Mouse (Mus musculus): ENCODE results near the gene Zfp507.

Zfp507 gene

DNA sequence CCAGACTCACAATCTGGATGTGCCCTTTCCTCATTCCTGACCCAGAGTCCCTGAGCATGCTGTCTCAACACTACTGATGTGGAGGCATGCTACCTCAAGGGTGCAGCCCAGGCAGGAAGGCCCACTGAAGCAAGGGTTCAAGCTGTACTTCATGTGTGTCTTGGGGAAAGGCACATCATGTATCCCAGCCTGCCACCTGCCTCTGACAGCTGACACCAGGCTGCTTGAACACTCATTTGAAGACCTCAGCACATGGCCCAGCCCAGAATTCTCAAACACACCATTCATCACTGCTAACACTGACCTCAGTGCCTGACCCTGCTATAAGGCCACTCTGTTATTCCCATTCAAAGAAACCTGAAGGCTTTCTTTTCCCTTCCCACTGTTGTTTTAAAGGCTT lies 20.6 kb downstream of the Zfp507 start:
- DNase-seq (ENCODE audit: low read depth, low spot score): no peak

DNA sequence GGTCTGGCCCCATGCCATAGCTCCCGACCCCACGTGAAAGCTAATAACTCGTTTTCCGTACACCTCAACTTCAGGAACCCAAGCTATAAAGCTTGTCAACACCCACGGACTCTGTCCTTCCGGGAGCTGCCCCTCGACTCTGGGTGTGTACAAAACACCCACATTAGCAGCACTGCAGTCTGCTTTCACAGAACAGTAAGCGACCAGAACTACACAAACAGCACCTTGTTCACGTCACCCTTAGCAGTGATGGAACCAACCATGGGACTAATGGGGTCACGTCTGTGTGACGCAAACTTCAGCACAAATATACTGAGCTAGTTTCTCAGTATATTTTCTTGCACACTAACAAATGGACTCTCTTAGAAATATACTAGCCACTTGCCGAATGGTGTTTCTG lies 28.7 kb downstream of the Zfp507 start:
- DNase-seq (ENCODE audit: low read depth, low spot score): no peak

DNA sequence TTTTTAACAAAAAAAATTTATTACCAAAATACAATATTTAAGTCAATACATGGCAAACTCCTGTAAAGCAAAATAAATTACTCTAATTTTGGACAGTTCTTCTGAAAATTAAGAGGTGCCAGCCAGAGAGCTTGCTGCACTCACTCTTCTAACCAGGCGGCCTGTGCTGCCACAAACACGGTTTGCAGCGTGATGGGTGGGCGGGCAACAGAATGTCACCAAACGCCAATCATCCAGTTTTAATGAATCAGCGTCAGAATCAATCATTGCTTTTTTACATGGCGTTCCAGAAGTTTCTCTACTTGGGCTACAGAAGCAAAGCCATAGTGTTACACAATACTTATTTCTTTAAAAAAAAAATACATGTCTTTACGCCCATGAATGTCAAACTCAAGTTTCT lies 30.5 kb downstream of the Zfp507 start:
- no peak for DNase-seq (ENCODE audit: low read depth, low spot score)

DNA sequence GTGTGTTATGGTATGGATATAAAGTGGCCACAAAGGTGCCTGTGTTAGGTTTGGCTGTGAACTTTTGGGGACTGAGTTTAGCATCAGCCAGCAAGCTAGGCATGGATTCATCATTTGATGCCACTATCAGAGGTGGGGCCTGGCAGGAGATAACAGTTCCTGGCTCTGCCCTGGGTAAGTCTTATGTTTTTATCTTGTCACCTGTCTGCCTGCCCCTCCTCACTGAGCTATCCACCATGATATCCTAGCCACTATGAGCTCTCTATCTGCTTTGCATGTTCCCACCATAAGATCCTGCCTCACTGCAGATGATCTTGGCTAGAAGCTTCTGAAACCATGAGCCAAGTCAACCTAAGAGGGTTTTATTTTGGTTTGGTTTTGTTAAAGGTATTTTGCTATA lies 31.7 kb downstream of the Zfp507 start:
- no peak for DNase-seq (ENCODE audit: low read depth, low spot score)

DNA sequence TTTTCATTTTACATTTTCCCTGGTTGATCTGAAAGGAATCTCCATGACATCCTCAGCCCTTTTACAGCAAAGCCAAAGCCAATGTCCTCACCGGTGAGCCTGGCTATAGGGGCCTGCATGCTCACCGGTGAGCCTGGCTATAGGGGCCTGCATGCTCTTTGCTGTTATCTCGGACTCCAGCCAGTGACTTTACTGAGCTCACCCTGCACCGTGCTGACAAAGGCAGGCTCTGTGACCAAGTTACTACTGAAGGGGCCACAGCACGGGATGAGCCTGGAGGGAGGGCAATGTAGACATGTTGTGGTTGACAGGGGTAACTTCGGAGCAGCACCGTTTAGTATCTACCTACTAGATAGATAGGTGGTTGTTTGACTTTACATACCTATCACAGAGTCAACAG lies 32.7 kb downstream of the Zfp507 start:
- DNase-seq (ENCODE audit: low read depth, low spot score): no peak

DNA sequence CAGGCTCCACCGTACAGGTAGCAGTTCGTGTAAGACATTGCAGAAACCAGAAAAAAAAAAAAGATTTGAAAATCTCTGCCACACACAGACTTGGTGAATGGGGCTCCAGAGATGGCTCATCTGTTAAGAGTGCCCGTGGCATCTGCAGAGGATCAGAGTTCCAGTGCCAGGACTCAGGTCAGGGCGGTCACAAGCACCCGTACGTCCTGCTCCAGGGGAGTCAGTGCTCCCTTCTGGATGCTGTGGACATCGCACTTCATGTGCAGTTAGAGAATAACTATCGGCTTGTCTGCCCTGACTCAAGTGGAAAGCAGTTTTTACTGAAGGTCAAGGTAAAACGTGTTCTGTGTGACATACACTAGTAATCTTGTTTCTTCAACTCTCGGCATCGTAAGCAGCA lies 38.3 kb downstream of the Zfp507 start:
- no peak for DNase-seq (ENCODE audit: low read depth, low spot score)

DNA sequence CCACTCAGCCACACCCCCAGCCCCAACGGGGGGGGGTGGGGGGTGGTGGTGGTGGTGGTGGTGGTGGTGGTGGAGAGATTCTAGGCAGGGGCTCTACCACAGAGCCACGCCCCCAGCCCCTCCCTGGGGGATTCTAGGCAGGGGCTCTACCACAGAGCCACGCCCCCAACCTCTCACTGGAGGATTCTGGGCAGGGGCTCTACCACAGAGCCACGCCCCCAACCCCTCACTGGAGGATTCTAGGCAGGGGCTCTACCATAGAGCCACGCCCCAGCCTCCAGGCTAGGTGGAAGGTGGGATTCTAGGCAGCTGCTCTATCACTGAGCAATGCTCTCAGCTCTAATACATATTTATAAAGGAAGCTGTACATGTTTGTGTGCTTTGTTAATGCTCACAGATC lies 41.0 kb downstream of the Zfp507 start:
- DNase-seq (ENCODE audit: low read depth, low spot score): no peak

DNA sequence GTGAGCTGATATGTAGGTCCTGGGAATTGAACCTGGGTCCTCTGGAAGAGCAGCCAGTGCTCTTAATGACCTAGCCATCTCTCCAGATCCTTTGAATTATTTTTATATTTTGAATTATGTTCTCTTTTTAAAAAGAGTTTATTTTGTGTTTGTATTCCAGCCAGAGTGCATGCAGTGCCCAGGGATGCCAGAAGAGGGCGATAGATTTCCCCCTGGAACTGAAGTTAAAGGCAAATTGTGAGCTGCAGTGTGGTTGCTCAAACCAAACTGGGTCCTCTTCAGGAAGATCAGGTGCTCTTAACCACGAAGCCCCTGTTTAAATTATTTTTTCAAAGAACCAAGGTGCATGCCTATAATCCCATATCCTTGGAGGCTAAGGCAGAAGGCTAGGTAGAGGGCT lies 43.2 kb downstream of the Zfp507 start:
- DNase-seq (ENCODE audit: low read depth, low spot score): no peak

DNA sequence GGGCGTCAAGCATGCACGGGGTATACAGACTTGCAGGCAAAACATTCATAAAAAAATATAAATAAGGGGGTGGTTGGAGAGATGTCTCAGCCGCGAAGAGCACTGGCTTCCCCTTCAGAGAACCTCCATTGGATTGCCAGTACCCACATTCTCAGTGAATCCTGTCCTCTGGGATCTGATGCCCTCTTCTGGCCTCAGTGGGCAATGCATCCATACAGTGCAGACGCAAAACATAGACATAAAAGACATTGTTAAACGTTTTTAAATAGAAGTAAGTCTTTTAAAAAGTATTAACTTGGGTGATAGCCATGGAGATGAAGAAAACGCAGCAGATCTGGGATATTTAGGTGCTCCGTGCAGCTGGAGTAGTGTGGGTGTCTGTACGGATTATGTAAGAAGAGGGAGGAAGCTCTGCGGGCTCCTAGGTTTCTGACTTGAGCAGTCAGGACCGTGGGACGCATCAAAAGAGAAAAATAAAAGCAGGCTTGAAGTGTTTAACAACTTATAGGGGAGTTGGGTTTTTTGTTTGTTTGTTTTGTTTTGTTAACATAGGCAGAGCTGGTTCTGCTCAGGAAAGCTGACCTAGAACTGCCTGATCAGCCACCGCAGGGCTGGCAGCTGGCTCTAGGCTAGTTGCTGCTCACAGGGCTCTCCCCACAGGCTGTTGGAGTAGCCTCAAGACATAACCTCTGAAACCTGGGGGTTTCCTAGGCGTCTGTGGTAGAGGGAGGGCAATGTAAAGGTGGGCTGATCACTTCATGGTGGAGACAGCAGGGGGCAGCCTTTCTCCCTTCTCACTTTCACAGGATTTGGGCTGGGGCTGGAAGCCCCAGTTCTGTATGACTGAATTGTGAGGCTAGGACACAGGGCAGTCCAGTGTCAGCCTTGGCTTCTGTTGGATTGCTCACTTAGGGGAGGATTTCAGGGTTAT lies 46.0 kb downstream of the Zfp507 start:
- DNase-seq (ENCODE audit: low read depth, low spot score): no peak

DNA sequence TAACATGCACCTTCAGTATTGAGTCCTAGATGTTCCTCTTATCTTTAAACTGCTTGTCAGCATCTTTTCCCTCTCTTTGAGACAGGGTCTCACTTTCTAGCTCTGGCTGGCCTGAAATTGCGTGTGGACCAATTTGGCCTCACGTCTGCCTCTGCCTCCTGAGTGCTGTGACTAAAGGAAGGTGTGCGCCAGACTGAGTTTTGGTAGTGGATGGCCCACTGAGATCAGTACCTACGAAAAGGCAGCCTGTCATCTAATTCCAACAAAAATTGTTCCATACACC lies 48.0 kb downstream of the Zfp507 start:
- DNase-seq (ENCODE audit: low read depth, low spot score): no peak

DNA sequence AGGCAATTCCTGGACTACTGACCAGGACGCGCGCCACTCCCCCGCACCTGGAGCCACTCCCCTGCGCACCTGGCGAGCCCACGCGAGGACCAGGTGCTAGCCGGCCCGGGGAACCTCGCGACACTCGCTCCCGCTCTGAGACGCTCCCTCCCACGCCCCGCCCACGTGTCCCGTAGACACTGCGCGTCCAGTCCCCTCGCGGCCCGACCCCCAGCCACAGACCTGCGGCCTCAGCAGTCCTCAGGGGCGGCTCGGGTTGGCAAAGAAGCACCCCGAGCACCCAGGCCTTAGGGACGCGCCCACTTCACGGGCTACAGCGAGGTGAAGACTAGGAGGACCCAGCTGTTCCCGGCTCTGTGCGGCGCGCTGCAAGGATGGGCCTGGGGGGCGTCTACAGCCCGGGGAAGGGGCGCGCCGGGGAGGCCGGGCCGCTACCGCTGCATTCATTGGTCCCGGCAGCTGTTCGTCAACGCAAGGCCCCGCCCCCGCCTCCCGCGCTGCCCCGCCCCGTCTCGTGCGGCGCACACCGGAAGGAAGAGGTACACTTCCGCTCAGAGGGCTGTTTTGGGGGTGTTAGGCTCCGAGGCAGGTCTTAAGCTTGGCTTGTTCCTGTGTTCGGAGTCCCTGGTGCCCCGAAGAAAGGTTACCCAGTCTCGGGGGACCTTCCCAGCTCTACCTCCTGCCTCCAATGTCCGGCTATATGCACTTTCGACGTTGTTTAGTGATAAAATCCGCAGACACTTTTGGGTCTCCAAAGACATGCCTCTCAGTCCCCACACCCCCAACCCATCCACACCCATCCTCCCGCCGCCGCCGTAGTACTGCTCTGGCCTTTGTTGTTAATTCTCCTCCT lies 48.5 kb downstream of the Zfp507 start, which contains the start of gene Dpy19l3:
Gene Dpy19l3 (minus strand): TSS at position 422 of the 853 bp plus-strand sequence.
- DNase-seq (ENCODE audit: low read depth, low spot score): peak; percentile 75

DNA sequence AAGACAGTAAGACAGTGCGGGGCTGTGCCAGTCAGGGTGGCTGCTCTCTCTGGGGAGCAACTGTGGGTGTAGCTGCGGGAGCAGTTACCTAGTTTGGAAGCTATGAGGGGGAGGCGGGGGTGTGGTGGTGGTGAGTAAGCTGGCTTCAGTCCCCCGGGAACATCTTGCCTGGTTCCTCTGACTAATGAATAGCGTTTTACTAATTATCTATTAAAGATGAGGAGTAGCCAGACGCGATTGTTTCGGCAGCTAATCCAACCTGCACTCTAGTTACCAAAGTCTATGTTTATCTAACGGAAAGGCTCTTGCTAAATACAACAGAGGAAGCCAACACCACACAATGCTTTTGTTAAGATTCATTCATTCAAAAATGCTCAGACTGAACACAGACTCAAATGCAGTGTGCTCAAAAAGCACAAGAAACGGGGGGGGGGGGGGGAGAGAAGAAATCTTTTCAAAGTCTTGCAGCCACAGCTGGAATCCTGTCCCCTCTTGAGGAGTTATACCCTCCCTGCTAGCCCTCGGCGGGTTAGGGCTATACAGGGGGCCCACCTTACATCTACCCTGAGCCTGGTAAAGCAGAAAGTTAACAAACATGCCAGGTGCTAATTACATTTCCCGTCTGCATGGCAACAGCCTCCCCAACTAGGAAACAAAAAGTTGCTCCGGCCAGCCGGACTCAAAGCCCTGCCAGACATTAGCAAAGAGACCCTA lies 49.3 kb downstream of the Zfp507 start:
- no peak for DNase-seq (ENCODE audit: low read depth, low spot score)

DNA sequence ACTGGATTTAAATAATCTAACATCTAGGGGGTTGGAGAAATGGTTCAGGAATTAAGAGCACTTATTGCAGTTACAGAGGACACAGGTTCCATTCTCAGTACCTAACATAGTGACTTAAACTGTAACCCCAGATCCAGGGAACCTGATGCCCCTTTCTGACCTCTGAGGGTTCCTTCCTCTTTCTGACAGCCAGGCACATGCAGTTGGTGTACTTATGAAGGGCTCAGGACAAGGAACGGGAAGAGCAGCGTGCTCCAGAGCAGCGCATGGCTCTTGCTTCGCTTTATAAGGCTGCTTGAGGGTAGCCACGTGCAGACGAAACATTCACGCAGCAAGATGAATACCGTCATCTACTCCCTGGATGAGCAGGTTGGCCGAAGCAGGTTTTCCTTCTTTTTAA lies 51.9 kb downstream of the Zfp507 start:
- DNase-seq (ENCODE audit: low read depth, low spot score): no peak

DNA sequence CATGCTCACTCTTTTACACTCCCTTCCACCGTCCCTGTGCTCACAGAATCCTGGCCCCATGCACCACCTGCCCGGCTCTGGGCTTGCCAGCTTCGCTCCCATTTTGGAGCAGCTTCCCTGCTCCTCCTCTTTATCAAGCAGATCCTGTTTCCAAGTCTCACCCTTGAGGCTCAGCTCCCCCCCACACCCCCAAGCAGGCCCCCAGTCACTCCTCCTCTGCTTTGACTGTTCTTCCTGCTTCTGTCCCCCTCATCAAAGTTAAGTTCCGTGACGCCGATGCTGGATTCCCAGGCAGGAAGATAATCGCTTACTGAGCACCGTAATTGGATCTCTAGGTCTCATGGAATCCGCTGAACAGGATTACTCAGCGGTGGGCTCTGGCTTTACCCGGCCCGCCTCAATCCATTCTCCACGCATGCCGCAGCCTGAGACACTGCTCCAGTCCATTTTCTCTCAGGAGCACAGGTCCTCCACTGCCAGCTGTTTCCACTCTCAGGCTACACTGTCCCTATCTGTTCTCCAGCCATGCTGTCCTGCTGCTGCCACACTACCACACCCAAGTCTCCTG lies 55.3 kb downstream of the Zfp507 start:
- DNase-seq (ENCODE audit: low read depth, low spot score): no peak

DNA sequence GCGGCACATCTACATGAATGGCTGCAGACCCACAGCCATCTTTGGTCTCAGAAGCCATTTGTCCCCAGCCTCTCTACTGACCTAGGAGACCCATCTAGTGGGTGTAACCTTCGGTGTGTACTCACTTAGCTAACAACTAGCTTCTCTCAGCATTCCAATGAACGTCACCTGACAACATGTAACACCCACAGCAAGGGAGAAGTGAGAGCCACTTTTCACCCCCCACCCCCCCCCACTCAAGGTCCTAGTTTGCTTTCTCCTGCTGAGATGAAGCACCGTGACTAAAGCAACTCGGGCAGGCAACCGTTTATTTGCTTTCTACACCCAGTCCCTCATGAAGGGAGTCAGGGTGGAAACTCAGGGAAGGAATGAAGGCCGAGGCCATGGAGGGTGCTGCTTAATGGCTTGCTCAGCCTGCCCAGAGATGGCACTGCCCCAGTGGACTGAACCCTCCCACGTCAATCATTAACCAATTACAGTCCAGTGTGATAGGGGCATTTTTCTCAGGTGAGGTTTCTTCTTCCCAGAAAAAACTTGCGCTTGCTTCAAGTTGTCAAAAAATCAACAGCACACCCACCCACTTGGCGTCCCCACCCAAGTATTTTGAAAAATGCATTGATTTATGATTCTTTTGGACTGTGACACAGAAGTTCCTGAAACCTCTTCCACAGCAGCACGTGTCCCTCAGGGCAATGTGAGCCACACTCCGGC lies 56.0 kb downstream of the Zfp507 start:
- no peak for DNase-seq (ENCODE audit: low read depth, low spot score)

DNA sequence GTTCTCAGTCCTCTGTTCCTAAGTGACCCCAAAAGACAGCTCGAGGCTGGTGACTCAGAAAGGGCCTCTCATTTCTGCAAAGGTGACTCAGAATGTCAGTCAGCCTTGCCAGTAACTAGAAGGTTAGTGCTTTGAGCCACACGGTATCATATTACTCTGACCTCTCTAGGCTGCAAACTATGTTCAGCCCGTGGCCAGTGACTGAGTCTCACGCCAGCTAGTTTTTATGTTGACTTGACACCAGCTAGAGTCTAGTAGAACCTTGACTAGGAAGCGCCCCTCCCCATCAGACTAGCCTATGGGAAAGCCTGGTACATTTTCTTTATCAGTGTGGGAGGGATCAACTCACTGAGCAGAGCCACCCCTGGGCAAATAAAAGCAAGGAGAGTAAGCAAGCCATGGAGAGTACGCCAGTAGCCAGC lies 57.5 kb downstream of the Zfp507 start:
- DNase-seq (ENCODE audit: low read depth, low spot score): no peak

DNA sequence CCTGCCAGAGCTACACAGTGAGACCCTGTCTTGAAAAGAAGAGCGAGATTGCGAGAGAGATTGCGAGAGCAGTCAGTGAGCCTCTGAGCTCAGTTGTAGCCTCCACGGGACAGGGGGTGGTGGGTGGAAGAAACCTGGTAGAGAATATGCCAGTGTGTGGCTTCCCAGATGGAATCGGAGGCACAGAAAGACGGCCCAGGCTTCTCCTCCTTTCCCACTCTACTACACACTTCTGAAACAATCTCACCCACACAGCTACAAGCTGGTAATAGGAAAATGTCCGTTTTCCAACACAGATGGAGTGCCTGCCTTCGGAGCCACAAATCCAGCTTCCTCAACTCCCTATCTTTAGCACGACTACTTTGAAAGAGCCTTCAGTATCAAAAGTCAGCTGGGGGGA lies 58.0 kb downstream of the Zfp507 start:
- DNase-seq (ENCODE audit: low read depth, low spot score): no peak

DNA sequence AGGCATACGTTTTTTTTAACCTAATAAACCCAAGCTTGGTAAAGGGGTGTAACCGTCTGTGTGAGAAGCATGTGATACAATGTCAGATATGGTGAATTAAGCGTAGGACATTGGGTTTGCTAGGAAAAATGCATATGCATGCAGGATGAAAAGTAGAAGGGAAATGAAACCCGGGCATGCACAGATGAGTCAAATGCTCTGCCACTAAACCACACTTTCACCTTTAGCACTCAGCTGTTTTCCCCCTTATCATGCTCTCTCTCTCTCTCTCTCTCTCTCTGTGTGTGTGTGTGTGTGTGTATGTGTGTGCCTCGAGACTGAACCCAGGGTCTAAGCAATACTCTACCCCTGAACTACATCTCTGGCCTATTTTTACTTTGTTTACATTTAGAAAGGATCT lies 60.5 kb downstream of the Zfp507 start:
- DNase-seq (ENCODE audit: low read depth, low spot score): no peak

DNA sequence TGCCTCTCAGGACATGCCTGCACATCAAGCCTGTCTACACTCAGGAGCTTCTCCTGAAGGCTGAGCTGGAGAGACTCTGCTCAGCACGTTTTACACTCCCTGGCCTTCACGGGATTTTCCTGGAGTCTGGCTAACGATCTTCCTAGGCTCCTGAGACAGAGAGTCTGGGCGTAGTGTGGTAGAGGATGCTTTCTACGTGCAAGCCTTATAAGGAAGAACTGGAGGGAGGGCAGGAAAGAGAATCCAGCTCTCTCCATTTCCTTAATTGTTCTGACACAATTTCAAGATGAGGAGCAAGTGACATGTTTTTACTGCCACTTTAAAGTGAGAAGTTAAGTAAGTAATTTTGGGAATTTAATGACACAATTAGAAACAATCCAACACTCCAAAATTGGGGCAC lies 60.9 kb downstream of the Zfp507 start:
- no peak for DNase-seq (ENCODE audit: low read depth, low spot score)

DNA sequence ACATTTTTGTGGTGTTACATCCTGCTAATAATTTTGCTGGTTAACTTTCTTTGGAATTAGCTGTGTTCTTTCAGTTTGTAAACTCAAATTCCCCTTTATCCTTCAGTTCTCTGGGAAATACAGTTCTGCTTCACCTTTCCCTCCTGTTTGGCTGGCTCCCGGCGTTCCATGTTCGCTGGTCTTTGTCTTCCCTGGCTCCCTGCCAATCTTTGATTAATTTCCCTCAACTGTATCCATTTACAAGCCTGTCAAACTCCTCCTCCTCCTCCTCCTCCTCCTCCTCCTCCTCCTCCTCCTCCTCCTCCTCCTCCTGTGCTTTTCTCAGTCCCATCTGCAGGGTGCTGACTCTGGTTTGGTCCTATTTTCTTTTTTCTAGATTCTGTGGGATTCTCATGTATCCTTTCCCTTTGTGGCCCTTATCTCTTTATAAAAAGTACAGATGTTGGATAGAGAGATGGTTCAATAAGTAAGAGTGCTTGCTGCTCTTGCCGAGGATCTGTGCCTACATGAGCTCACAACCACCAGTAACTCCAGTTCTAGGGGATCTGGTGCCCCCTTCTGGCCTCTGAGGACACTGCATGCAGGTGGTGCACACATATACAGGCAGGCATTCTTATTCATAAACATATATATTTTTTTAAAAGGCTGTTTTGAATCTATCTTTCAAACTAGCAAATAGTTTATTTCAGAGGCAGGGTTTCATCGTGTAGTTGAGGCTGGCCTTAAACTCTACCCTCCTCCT lies 62.1 kb downstream of the Zfp507 start:
- DNase-seq (ENCODE audit: low read depth, low spot score): no peak

DNA sequence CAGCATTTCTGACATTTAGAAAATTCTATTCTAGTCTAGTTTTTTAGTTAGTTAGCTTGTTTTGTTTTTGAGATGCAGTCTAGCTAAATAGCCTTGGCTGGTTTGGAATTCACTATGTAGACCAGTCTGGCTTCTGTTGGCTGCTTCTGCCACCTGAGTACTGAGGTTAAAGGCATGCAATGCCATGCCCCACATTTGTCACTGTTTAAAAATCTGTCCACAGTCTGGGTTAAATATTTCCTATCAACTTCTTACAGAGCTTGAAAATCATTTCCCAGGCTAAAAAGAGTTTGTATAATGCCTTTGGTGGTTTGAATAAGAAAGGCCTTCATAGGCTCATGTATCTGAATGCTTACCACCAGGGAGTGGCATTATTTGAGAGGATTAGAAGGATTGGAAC lies 63.9 kb downstream of the Zfp507 start:
- no peak for DNase-seq (ENCODE audit: low read depth, low spot score)

All from embryo, embryonic 11.5 days (tissue).